Mouse (Mus musculus) forebrain, postnatal 0 days (tissue): ENCODE measurements around the gene Lcn9. TPM values are rescaled to one million over a fixed set of nuclear protein-coding genes. Genes with fewer than 3 reads are reported as not detected.
"Not testable (repeated sequence)": the region's sequence is repeated elsewhere in the genome, so short reads cannot be mapped to it uniquely, and the experiment has no call there.

Experiments used
- ATAC-seq: fragments of 200-750 bp; cut with Nextera tagmentation; 2 replicates; pipeline ENCODE4 v1.8.0; 2017; ENCODE audit warnings: mild to moderate bottlenecking, moderate library complexity
- DNase-seq: peaks from one replicate; pipeline ENCODE4 v3.0.0-alpha.2; 2015
- H3K27ac ChIP-seq: fragments of 300-500 bp; sonication (generic); 2 replicates; pipeline ENCODE4 v1.5.1; 2014; ENCODE audit warnings: low read depth, mild to moderate bottlenecking, antibody characterized with exemption, low read length, moderate library complexity, mixed read lengths
- H3K27me3 ChIP-seq: fragments of 300-500 bp; sonication (generic); 2 replicates; pipeline ENCODE4 v1.6.1; 2014; ENCODE audit warnings: mild to moderate bottlenecking, low read length, mixed read lengths; ENCODE audit not compliant: insufficient read depth
- H3K36me3 ChIP-seq: fragments of 300-500 bp; sonication (generic); 2 replicates; pipeline ENCODE4 v1.6.1; 2014; ENCODE audit warnings: mild to moderate bottlenecking, moderate library complexity; ENCODE audit not compliant: insufficient read depth
- H3K4me1 ChIP-seq: fragments of 300-500 bp; sonication (generic); 2 replicates; pipeline ENCODE4 v1.6.1; 2014; ENCODE audit warnings: antibody characterized with exemption; ENCODE audit not compliant: insufficient read depth
- H3K4me2 ChIP-seq: fragments of 300-500 bp; sonication (generic); 2 replicates; pipeline ENCODE4 v1.6.1; 2014; ENCODE audit warnings: low read depth, mild to moderate bottlenecking, moderate library complexity
- H3K4me3 ChIP-seq: fragments of 300-500 bp; sonication (generic); 2 replicates; pipeline ENCODE4 v1.5.1; 2014; ENCODE audit warnings: low read depth, low read length, mixed read lengths
- H3K9ac ChIP-seq: fragments of 300-500 bp; sonication (generic); 2 replicates; pipeline ENCODE4 v1.6.1; 2014; ENCODE audit warnings: mild to moderate bottlenecking
- H3K9me3 ChIP-seq: fragments of 300-500 bp; sonication (generic); 2 replicates; pipeline ENCODE4 v1.6.1; 2016; ENCODE audit warnings: low read length
- CTCF ChIP-seq: sonication (generic); IDR thresholded peaks from 2 replicates; pipeline ENCODE4 v1.5.1; 2016; ENCODE audit warnings: antibody characterized with exemption, control low read depth, low read depth
- WGBS: fragments of 180-500 bp; shearing (Covaris S2); extraction: QIAGEN DNeasy Blood & Tissue Kit; methylation state at CpG from one replicate; pipeline ENCODE4 v1.1.7; 2014; 5-methylcytosine and 5-hydroxymethylcytosine counted together
- polyA plus RNA-seq: library from polyadenylated mRNA; unstranded; fragments of >200 nt; fragmentation: Nextera tagmentation; extraction: Ambion mirVana; gene quantifications from 2 replicates; pipeline ENCODE4 v1.2.1, GENCODE M21; 2015
- total RNA-seq: library from RNA; depleted of rRNA; stranded (reverse); fragments of >200 nt; gene quantifications from 2 replicates; pipeline ENCODE4 v1.2.3, GENCODE M21; 2014

The Lcn9 gene
- total and polyA plus RNA-seq, 2 experiments from 2014 or later, result not detected

DNA sequence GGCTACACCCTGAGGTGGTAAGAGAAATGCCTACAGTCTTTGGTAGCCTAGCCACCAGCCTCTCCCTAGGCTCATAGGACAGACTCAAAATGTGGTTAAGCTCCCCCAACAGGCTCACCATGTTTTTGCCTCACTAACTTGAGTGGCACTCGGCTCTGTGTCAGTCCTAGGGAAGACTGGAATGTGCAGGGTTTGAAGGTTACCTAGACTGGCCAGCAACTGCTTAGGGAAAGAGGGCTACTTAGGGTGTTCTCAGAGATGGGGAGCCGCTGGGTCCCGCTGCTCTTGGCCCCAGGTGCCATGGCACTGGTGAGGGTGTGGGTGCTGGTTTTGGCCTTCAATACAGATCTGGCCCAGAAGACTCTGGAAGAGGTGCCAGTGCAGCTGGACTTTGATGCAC is 41.0 kb upstream of the Lcn9 start, which contains the start of gene Gm13539:
Gene Gm13539, plus strand, starts transcription at position 301 of the 400 bp plus-strand sequence.
- 81% methylated on average over 3 of the region's 3 CpGs for WGBS
- no peak for TF ChIP-seq CTCF
- Histone ChIP-seq H3K36me3 (no peaks in the 10 kb centered on the region), H3K4me3 (no peak within 1 kb of the TSS), H3K4me2 (no peak within 1 kb of the TSS), H3K4me1 (no peaks in the 10 kb centered on the region), H3K9ac (no peak within 1 kb of the TSS), H3K27me3 (no peaks in the 10 kb centered on the region), H3K9me3 (no peaks in the 10 kb centered on the region), H3K27ac (no peak within 1 kb of the TSS)
- no peak for DNase-seq
- no peak for ATAC-seq

DNA sequence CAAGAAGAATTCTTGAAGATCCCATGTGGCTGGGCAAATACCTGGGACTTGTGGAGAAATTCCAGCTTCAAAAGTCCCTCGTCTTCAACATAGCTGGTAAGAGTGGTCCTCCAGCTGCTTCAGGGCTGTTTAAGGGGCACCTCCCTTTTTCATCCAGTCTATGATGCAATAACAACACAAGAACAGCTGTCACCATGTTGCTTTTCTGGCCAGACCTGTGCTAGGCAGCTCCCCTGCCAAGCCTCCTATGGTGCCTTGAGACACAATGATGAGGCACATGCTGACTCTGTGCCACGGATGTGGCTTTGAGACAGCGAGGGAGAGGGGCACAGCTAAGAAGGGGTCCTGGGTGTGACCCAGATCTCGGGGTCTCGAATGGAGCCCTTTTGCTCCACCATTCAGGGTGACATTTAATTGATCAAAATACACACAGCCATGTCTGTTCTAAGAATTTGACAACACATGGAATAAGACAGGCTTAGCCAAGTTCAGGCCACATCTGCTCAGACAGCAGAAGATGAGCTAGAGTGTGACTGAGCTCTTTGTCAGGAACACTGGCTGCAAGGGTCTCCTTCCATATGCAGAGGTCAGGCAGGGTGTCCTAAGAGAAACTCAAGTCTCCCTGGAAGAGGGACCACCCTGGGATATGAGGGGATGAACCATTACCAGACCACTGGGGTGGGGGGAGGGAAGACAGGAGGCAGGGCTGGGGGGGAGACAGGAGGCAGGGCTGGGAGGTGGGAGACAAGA is 37.2 kb upstream of the Lcn9 start:
- no peak for TF ChIP-seq CTCF
- H3K4me2 ChIP-seq, result no peak overlapping the region
- 64% methylated on average over 5 of the region's 5 CpGs for WGBS
- no peaks in the 10 kb centered on the region for H3K4me1 ChIP-seq
- ATAC-seq (no peak), DNase-seq (no peak)
- H3K36me3 ChIP-seq, result no peaks in the 10 kb centered on the region
- H3K9ac ChIP-seq, result no peak overlapping the region
- no peak overlapping the region for H3K4me3 ChIP-seq
- H3K27me3 ChIP-seq, result no peaks in the 10 kb centered on the region
- H3K27ac ChIP-seq, result no peak overlapping the region
- H3K9me3 ChIP-seq, result no peaks in the 10 kb centered on the region

DNA sequence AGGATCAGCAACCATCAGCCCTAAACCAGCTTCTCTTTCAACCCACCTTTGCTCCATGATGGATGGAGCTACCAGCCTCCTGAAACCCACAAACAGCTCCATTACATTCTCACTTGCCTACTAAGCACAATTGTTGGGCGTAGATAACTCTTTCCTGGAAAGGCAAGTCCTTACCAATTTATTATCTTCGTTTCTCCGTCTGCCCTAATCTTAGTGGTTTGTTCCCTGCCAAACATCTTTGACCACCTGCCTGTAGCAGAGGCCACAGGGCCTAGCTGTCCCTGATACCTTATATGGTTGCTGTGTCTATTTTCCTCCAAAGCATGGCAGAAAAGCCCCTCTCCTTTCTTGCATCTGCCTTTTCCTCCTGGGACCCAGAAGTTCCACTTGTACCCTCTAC is 33.9 kb upstream of the Lcn9 start:
- no peak overlapping the region for H3K4me2 ChIP-seq
- H3K36me3 ChIP-seq, result no peaks in the 10 kb centered on the region
- no peak overlapping the region for H3K4me3 ChIP-seq
- H3K27ac ChIP-seq, result no peak overlapping the region
- no peak for DNase-seq
- ATAC-seq, result no peak
- no peaks in the 10 kb centered on the region for H3K4me1 ChIP-seq
- H3K27me3 ChIP-seq, result no peaks in the 10 kb centered on the region
- no peak overlapping the region for H3K9ac ChIP-seq
- WGBS, result 90% methylated on average over 3 of the region's 3 CpGs
- H3K9me3 ChIP-seq, result no peaks in the 10 kb centered on the region
- TF ChIP-seq CTCF, result no peak

DNA sequence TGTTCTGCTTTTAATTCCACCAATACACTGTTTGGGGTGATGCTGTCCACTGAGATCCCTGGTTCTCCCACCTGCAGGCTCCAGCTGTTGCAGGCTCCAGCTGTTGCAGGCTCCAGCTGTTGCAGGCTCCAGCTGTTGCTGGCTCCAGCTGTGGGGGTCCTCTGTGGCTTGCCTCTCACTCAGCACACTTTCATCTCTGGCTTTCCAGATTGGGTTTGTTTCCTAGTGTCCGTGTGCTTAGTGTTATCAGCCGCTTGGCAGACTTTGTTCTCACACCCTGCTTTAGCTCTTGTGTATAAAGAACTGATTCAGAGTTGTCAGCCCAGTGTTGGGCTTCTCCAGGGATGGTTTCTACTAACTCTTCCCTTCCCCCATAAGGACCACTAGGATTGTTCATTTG is 25.3 kb upstream of the Lcn9 start:
- no peak for TF ChIP-seq CTCF
- H3K36me3 ChIP-seq, result no peaks in the 10 kb centered on the region
- no peaks in the 10 kb centered on the region for H3K27me3 ChIP-seq
- no peak overlapping the region for H3K4me2 ChIP-seq
- DNase-seq, result no peak
- no peaks in the 10 kb centered on the region for H3K9me3 ChIP-seq
- WGBS, result 44% methylated on average over 2 of the region's 2 CpGs
- H3K9ac ChIP-seq, result no peak overlapping the region
- H3K4me1 ChIP-seq, result no peaks in the 10 kb centered on the region
- H3K27ac ChIP-seq, result no peak overlapping the region
- no peak for ATAC-seq
- no peak overlapping the region for H3K4me3 ChIP-seq

DNA sequence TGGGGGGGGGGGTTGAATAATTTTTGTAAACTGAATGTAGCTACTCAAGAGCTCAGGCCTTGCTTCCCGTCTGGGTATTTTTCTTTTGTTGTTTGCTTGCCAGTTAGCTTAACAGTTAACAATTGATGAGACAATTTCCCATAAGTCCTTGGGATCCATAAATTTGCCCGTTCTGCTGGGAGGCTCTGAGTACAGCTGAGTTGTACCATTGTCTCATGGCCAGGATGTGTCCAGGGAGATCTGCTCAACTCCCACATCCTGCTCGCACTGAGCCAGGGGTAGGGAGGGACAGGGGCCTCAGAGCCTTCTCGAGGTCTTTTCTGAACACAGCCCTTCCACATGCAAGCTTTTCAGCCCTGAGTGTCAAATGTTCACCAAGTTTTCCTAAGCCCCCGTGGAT is 24.9 kb upstream of the Lcn9 start:
- Histone ChIP-seq H3K4me3 (no peak overlapping the region), H3K27me3 (no peaks in the 10 kb centered on the region), H3K9ac (no peak overlapping the region), H3K4me2 (no peak overlapping the region), H3K27ac (no peak overlapping the region), H3K9me3 (no peaks in the 10 kb centered on the region), H3K4me1 (no peaks in the 10 kb centered on the region), H3K36me3 (no peaks in the 10 kb centered on the region)
- TF ChIP-seq CTCF, result no peak
- 37% methylated on average over 5 of the region's 5 CpGs for WGBS
- DNase-seq, result no peak
- no peak for ATAC-seq

DNA sequence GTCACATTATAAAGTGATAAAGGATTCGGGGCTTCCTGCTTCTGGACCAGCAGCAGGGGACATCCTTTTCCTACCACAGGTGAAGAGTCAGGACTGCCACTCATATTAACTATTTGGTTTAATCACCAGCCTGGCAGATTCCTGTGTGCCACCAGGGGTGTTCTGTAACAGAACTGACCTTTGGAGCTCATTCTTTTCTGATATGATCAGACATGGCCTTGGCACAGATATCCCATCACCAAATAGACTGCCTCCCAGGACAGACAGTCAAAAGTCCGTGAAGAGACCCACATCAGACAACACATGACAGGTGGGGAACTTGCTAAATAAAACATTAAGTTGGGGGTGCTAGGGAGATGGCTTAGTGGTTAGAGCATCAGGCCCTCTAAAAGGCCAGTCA is 11.2 kb upstream of the Lcn9 start:
- Histone ChIP-seq H3K4me1 (no peaks in the 10 kb centered on the region), H3K4me2 (no peak overlapping the region), H3K9me3 (no peaks in the 10 kb centered on the region), H3K36me3 (no peaks in the 10 kb centered on the region), H3K4me3 (no peak overlapping the region), H3K27ac (no peak overlapping the region), H3K27me3 (no peaks in the 10 kb centered on the region), H3K9ac (no peak overlapping the region)
- ATAC-seq, result no peak
- no peak for TF ChIP-seq CTCF
- DNase-seq, result no peak
- WGBS, result 65% methylated on average over 2 of the region's 2 CpGs

DNA sequence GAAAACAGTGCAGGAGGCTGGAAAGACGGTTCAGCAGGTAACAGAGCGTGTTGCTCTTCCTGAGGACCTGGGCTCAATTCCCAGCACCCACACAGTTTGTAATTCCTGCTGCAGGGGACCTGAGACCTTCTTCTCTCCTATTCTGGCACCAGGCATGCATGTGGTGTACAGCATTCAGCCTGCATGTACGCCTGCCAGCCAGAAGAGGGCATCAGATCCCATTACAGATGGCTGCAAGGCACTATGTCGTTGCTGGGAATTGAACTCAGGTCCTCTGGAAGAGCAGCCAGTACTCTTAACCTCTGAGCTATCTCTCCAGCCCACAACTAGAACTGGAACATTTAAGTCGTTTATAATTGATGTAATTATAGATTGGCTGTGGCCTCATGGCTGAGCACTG is 9.6 kb upstream of the Lcn9 start:
- no peaks in the 10 kb centered on the region for H3K9me3 ChIP-seq
- ATAC-seq, result no peak
- no peak overlapping the region for H3K9ac ChIP-seq
- no peaks in the 10 kb centered on the region for H3K36me3 ChIP-seq
- no peaks in the 10 kb centered on the region for H3K27me3 ChIP-seq
- H3K4me3 ChIP-seq, result no peak overlapping the region
- H3K4me1 ChIP-seq, result no peaks in the 10 kb centered on the region
- no peak for TF ChIP-seq CTCF
- no peak for DNase-seq
- WGBS, result 82% methylated on average over 5 of the region's 5 CpGs
- H3K4me2 ChIP-seq, result no peak overlapping the region
- H3K27ac ChIP-seq, result no peak overlapping the region

DNA sequence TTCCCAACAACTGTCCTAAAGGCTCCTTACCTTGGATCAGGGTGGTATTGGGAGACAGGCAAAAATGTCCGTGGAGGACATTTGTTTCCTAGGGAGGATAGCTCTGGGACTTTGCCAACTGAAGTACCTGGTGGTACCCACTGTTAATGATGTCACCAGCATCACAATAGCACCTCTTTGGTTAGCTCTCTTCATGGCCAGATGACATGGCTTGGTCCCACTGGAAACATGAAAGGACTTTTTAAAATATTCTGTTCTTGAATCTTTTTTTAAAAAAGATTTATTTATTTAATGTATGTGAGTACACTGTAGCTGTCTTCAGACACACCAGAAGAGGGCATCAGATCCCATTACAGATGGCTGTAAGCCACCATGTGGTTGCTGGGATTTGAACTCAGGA is 7.2 kb upstream of the Lcn9 start, which contains the start of gene Glt6d1:
Gene Glt6d1, minus strand, starts transcription at position 101 of the 400 bp plus-strand sequence.
- H3K4me2 ChIP-seq, H3K27me3 ChIP-seq, H3K4me3 ChIP-seq, H3K9me3 ChIP-seq, H3K4me1 ChIP-seq, H3K27ac ChIP-seq, H3K36me3 ChIP-seq, ATAC-seq, H3K9ac ChIP-seq, DNase-seq: not testable (repeated sequence)
- WGBS, result 76% methylated on average over 1 of the region's 1 CpGs
